8 mouse cellular contexts compared by ENCODE assay signal in genomic region chr11:88973776-88974701, GRCm38 (mm10). TPM values are rescaled to one million over a fixed set of nuclear protein-coding genes. Genes with fewer than 3 reads are reported as not detected.
DNase-seq lines count a peak whose midpoint lies in the region; ATAC-seq and TF ChIP-seq lines count a peak whose summit lies in the region.

No protein-coding gene starts in this region.

- no peaks in the 10 kb centered on the region; a peak in 1 of 4 replicates for H3K36me3 ChIP-seq in MEL (ENCODE audit: control insufficient read depth in 1 of 2, insufficient read depth in 2 of 2, low read length in 2 of 2)
- no peaks in the 10 kb centered on the region for H3K36me3 ChIP-seq in forebrain, postnatal 0 days (ENCODE audit: insufficient read depth)
- H3K36me3 ChIP-seq in lung, embryonic 16.5 days (ENCODE audit: control insufficient read depth, insufficient read depth, low read length), result no peaks in the 10 kb centered on the region

- peak; percentile 22 to 66; a peak in 2 of 4 replicates for TF ChIP-seq EP300 in MEL (IDR thresholded peaks at IDR 0.05; ENCODE audit: low read depth in 1 of 2, low read length in 2 of 2)

- under 1% methylated on average over 62 of the region's 62 CpGs for WGBS in cerebellum, adult 2 months
- WGBS in forebrain, postnatal 0 days, result 1% methylated on average over 62 of the region's 62 CpGs
- WGBS in lung, embryonic 16.5 days, result 1% methylated on average over 58 of the region's 62 CpGs

- DNase-seq in MEL (ENCODE audit: low read depth, low spot score), result peak; percentile 98
- peak; percentile 93 to 94 for DNase-seq in cerebellum, adult 2 months
- peak; percentile 98 for DNase-seq in forebrain, postnatal 0 days
- DNase-seq in layer of hippocampus, adult 9-10 months (ENCODE audit: low spot score), result peak; percentile 91
- DNase-seq in ovary, postnatal 10 days (ENCODE audit: low spot score), result peak; percentile 77
- peak; percentile 86 to 93 for DNase-seq in thymus, postnatal 10 days (ENCODE audit: low spot score in 2 of 2)

- H3K4me1 ChIP-seq in MEL (ENCODE audit: control insufficient read depth in 1 of 2, insufficient read depth in 2 of 2, low read length in 2 of 2), result peaks cover 0 to 4% of the 10 kb centered on the region in 2 experiments; a peak in 2 of 4 replicates
- no peaks in the 10 kb centered on the region; the same call in 1 of the 2 replicates for H3K4me1 ChIP-seq in cerebellum, adult 2 months (ENCODE audit: control insufficient read depth, insufficient read depth, low read length)
- no peaks in the 10 kb centered on the region for H3K4me1 ChIP-seq in forebrain, postnatal 0 days (ENCODE audit: insufficient read depth)
- H3K4me1 ChIP-seq in lung, embryonic 16.5 days (replicated peaks; ENCODE audit: control insufficient read depth, insufficient read depth, low read length), result peaks cover 5% of the 10 kb centered on the region

- TF ChIP-seq CTCF in MEL (IDR thresholded peaks at IDR 0.05 in 2 of 3, conservative IDR thresholded peaks at IDR 0.05 in 1 of 3; ENCODE audit: control insufficient read depth in 1 of 3, insufficient read depth in 1 of 3, low read depth in 2 of 3, low read length in 3 of 3, poor library complexity in 1 of 3, severe bottlenecking in 1 of 3), result peak; percentile 78 to 97 (median 87)
- peak; percentile 81 for TF ChIP-seq CTCF in cerebellum, adult 2 months (IDR thresholded peaks at IDR 0.05; ENCODE audit: borderline replicate concordance, insufficient read depth, low read depth, low read length)
- peak; percentile 89 for TF ChIP-seq CTCF in forebrain, postnatal 0 days (IDR thresholded peaks at IDR 0.05; ENCODE audit: low read depth)

- H3K9ac ChIP-seq in MEL (ENCODE audit: control insufficient read depth, low read depth, low read length, poor library complexity, severe bottlenecking), result peak overlapping the region; percentile 92
- peak overlapping the region; percentile 79 for H3K9ac ChIP-seq in forebrain, postnatal 0 days
- peak overlapping the region; percentile 85 for H3K9ac ChIP-seq in lung, embryonic 16.5 days (ENCODE audit: low read length)

- TF ChIP-seq POLR2A in MEL (IDR thresholded peaks at IDR 0.05; ENCODE audit: control insufficient read depth in 1 of 2, insufficient read depth in 1 of 2, low read depth in 1 of 2, low read length in 2 of 2, poor library complexity in 1 of 2), result peak; percentile 66 to 94
- peak; percentile 53; the same call in 1 of the 2 replicates for TF ChIP-seq POLR2A in cerebellum, adult 2 months (IDR thresholded peaks at IDR 0.05; ENCODE audit: borderline replicate concordance, insufficient read depth, low read length)

- H3K79me2 ChIP-seq in MEL (ENCODE audit: control insufficient read depth, insufficient read depth, low read length, poor library complexity), result peaks cover 26% of the 10 kb centered on the region

- no peaks in the 10 kb centered on the region for H3K27me3 ChIP-seq in MEL (ENCODE audit: control insufficient read depth in 1 of 2, insufficient read depth in 2 of 2, low read length in 2 of 2)
- H3K27me3 ChIP-seq in cerebellum, adult 2 months (ENCODE audit: control insufficient read depth, insufficient read depth, low read length), result no peaks in the 10 kb centered on the region
- no peaks in the 10 kb centered on the region for H3K27me3 ChIP-seq in forebrain, postnatal 0 days (ENCODE audit: insufficient read depth, low read length)
- 0 out of 2 replicates have a peak, but pooled peaks cover 2% of the 10 kb centered on the region for H3K27me3 ChIP-seq in lung, embryonic 16.5 days (ENCODE audit: control insufficient read depth, insufficient read depth, low read depth, low read length)

- H3K27ac ChIP-seq in MEL (ENCODE audit: control insufficient read depth, low read depth, low read length), result peak overlapping the region; percentile 81
- H3K27ac ChIP-seq in cerebellum, adult 2 months (ENCODE audit: insufficient read depth, low read length), result 0 out of 2 replicates have a peak overlapping the region, but pooled peaks have one; percentile 16
- H3K27ac ChIP-seq in forebrain, postnatal 0 days (ENCODE audit: low read depth, low read length), result peak overlapping the region; percentile 90
- H3K27ac ChIP-seq in lung, embryonic 16.5 days (ENCODE audit: low read length), result peak overlapping the region; percentile 81

- TF ChIP-seq RAD21 in MEL (IDR thresholded peaks at IDR 0.05; ENCODE audit: low read depth, low read length), result peak; percentile 57

- peak; percentile 96 for ATAC-seq in forebrain, postnatal 0 days
- peak; percentile 81 to 94 for ATAC-seq in hematopoietic stem cell, adult 5-6 weeks (replicated peaks in 1 of 2; ENCODE audit: insufficient read depth in 1 of 2, low FRiP score in 2 of 2, low TSS enrichment in 1 of 2, low read depth in 1 of 2, poor library complexity in 2 of 2, severe bottlenecking in 2 of 2)
- ATAC-seq in lung, embryonic 16.5 days (ENCODE audit: low read depth), result peak; percentile 93

- no peaks in the 10 kb centered on the region for H3K9me3 ChIP-seq in MEL (replicated peaks; ENCODE audit: insufficient read depth, low read length)
- no peaks in the 10 kb centered on the region for H3K9me3 ChIP-seq in forebrain, postnatal 0 days (ENCODE audit: low read length)
- no peaks in the 10 kb centered on the region for H3K9me3 ChIP-seq in lung, embryonic 16.5 days (ENCODE audit: control insufficient read depth, low read length)

- H3K4me3 ChIP-seq in MEL (ENCODE audit: control insufficient read depth in 1 of 2, insufficient read depth in 1 of 2, low read depth in 2 of 2, low read length in 2 of 2), result peak overlapping the region; percentile 84 to 90
- H3K4me3 ChIP-seq in cerebellum, adult 2 months (replicated peaks; ENCODE audit: insufficient read depth, low read depth, low read length), result peak overlapping the region; percentile 82
- peak overlapping the region; percentile 64 for H3K4me3 ChIP-seq in forebrain, postnatal 0 days (ENCODE audit: low read depth, low read length)
- peak overlapping the region; percentile 73 for H3K4me3 ChIP-seq in lung, embryonic 16.5 days (ENCODE audit: low read length)

- peak overlapping the region; percentile 73 for H3K4me2 ChIP-seq in forebrain, postnatal 0 days (ENCODE audit: low read depth)
- H3K4me2 ChIP-seq in lung, embryonic 16.5 days (ENCODE audit: low read depth, low read length), result peak overlapping the region; percentile 86

TF ChIP-seq in MEL, 35 proteins besides CTCF, POLR2A, EP300 and RAD21 (continues in another document):
- TF ChIP-seq USF1 (IDR thresholded peaks at IDR 0.05; ENCODE audit: low read depth, low read length) (peak; percentile 51), SIN3A (IDR thresholded peaks at IDR 0.05; ENCODE audit: low read length) (peak; percentile 96), KAT2A (conservative IDR thresholded peaks at IDR 0.05; ENCODE audit: low read depth, low read length) (no peak; the same call in 1 of the 2 replicates), ELF1 (IDR thresholded peaks at IDR 0.05; ENCODE audit: low read depth, low read length) (peak; percentile 69), CHD2 (IDR thresholded peaks at IDR 0.05; ENCODE audit: low read length) (peak; percentile 55; the same call in 1 of the 2 replicates), UBTF (IDR thresholded peaks at IDR 0.05; ENCODE audit: borderline replicate concordance, insufficient read depth, low read depth, low read length) (no peak), BHLHE40 (IDR thresholded peaks at IDR 0.05; ENCODE audit: borderline replicate concordance, low read depth, low read length) (peak; percentile 69), ZMIZ1 (IDR thresholded peaks at IDR 0.05; ENCODE audit: low read depth, low read length) (peak; percentile 87), RCOR1 (IDR thresholded peaks at IDR 0.05; ENCODE audit: low read depth, low read length) (peak; percentile 55; the same call in 1 of the 2 replicates)

RNA-seq across cellular contexts. Expression of gene Coil, which starts 4.0 kb away (rescaled TPM):
- total RNA-seq in MEL (2012; rRNA removed), result 32.6 and 32.9 TPM in 2 replicates
- polyA plus RNA-seq in MEL (2012; ENCODE audit: insufficient read depth in 1 of 2, insufficient read length in 2 of 2, low read depth in 1 of 2, low replicate concordance in 2 of 2, missing spikeins in 1 of 2), result 10 to 100 TPM in 1 of 2 experiments, not detected in 1; 24.4 TPM
- 22.3 and 23.5 TPM in 2 replicates for polyA plus RNA-seq in cerebellum, adult 2 months (2012; rRNA removed)
- total RNA-seq in forebrain, postnatal 0 days (2014; rRNA removed), result 40.1 and 44.9 TPM in 2 replicates
- polyA plus RNA-seq in forebrain, postnatal 0 days (2015; fragmentation: Nextera tagmentation; extraction: Ambion mirVana), result 23.7 and 25.5 TPM in 2 replicates
- total RNA-seq in hematopoietic stem cell, adult 5-6 weeks (2017), result 15.5 and 22.5 TPM in 2 replicates
- polyA plus RNA-seq in lung, embryonic 16.5 days (2015; fragmentation: Nextera tagmentation; extraction: Ambion mirVana), result 11.9 and 13.7 TPM in 2 replicates

RNA-seq across cellular contexts. Expression of gene Elobl, which starts 7.3 kb away (rescaled TPM):
- 0.58 and 0.92 TPM in 2 replicates for total RNA-seq in MEL (2012; rRNA removed)
- polyA plus RNA-seq in MEL (2012; ENCODE audit: insufficient read depth in 1 of 2, insufficient read length in 2 of 2, low read depth in 1 of 2, low replicate concordance in 2 of 2, missing spikeins in 1 of 2), result under 1 TPM in 1 of 2 experiments, not detected in 1; 0.72 TPM
- not detected in 2 replicates for polyA plus RNA-seq in cerebellum, adult 2 months (2012; rRNA removed)
- total RNA-seq in forebrain, postnatal 0 days (2014; rRNA removed), result not detected in 2 replicates
- polyA plus RNA-seq in forebrain, postnatal 0 days (2015; fragmentation: Nextera tagmentation; extraction: Ambion mirVana), result not detected in 2 replicates
- total RNA-seq in hematopoietic stem cell, adult 5-6 weeks (2017), result not detected in 2 replicates
- not detected in 2 replicates for polyA plus RNA-seq in lung, embryonic 16.5 days (2015; fragmentation: Nextera tagmentation; extraction: Ambion mirVana)

RNA-seq across cellular contexts. Expression of gene Scpep1, which starts 18.8 kb away (rescaled TPM):
- 7.9 and 8.9 TPM in 2 replicates for total RNA-seq in MEL (2012; rRNA removed)
- polyA plus RNA-seq in MEL (2012; ENCODE audit: insufficient read depth in 1 of 2, insufficient read length in 2 of 2, low read depth in 1 of 2, low replicate concordance in 2 of 2, missing spikeins in 1 of 2), result 10 to 100 TPM in 1 of 2 experiments, not detected in 1; 15.6 TPM
- 17.5 and 18.6 TPM in 2 replicates for polyA plus RNA-seq in cerebellum, adult 2 months (2012; rRNA removed)
- 27.5 and 28.9 TPM in 2 replicates for total RNA-seq in forebrain, postnatal 0 days (2014; rRNA removed)
- 19.5 and 27.4 TPM in 2 replicates for polyA plus RNA-seq in forebrain, postnatal 0 days (2015; fragmentation: Nextera tagmentation; extraction: Ambion mirVana)
- 13.4 and 15.6 TPM in 2 replicates for total RNA-seq in hematopoietic stem cell, adult 5-6 weeks (2017)
- polyA plus RNA-seq in lung, embryonic 16.5 days (2015; fragmentation: Nextera tagmentation; extraction: Ambion mirVana), result 89.8 and 90.8 TPM in 2 replicates

RNA-seq across cellular contexts. Expression of gene Trim25, which starts 25.1 kb away (rescaled TPM):
- total RNA-seq in MEL (2012; rRNA removed), result 21.5 and 22.2 TPM in 2 replicates
- polyA plus RNA-seq in MEL (2012; ENCODE audit: insufficient read depth in 1 of 2, insufficient read length in 2 of 2, low read depth in 1 of 2, low replicate concordance in 2 of 2, missing spikeins in 1 of 2), result 10 to 100 TPM in 1 of 2 experiments, not detected in 1; 43.0 TPM
- 2.4 and 2.5 TPM in 2 replicates for polyA plus RNA-seq in cerebellum, adult 2 months (2012; rRNA removed)
- total RNA-seq in forebrain, postnatal 0 days (2014; rRNA removed), result 2.4 and 4.6 TPM in 2 replicates
- polyA plus RNA-seq in forebrain, postnatal 0 days (2015; fragmentation: Nextera tagmentation; extraction: Ambion mirVana), result 2.7 and 4.9 TPM in 2 replicates
- total RNA-seq in hematopoietic stem cell, adult 5-6 weeks (2017), result 26.1 and 36.6 TPM in 2 replicates
- 24.2 and 27.3 TPM in 2 replicates for polyA plus RNA-seq in lung, embryonic 16.5 days (2015; fragmentation: Nextera tagmentation; extraction: Ambion mirVana)

Comparison
In these comparisons a context has a peak if more than half of its experiments do, and no peak if none do; other contexts are left out.
1. Peak in every context shown above with its lines: DNase-seq, ATAC-seq, H3K4me3 ChIP-seq and H3K27ac ChIP-seq.
2. H3K27ac ChIP-seq: peak in every context shown above with its lines; median percentile 90 in forebrain, postnatal 0 days; 81 in MEL; 81 in lung, embryonic 16.5 days; 16 in cerebellum, adult 2 months.